Mouse (Mus musculus) liver, postnatal 0 days (tissue): Measurements from ENCODE around the gene Zfp768. TPM values are rescaled to one million over a fixed set of nuclear protein-coding genes. Genes with fewer than 3 reads are reported as not detected.
"Not testable (repeated sequence)": the region's sequence is repeated elsewhere in the genome, so short reads cannot be mapped to it uniquely, and the experiment has no call there.

Experiments used
- ATAC-seq: fragments of 200-750 bp; cut with Nextera tagmentation; 2 replicates; pipeline ENCODE4 v1.8.0; 2017; ENCODE audit warnings: mild to moderate bottlenecking, moderate library complexity
- DNase-seq: peaks from one replicate; pipeline ENCODE4 v3.0.0-alpha.2; 2016
- H3K27ac ChIP-seq: fragments of 300-500 bp; sonication (generic); 2 replicates; pipeline ENCODE4 v1.5.1; 2014; ENCODE audit warnings: antibody characterized with exemption, moderate library complexity, mild to moderate bottlenecking, low read depth
- H3K27me3 ChIP-seq: fragments of 300-500 bp; sonication (generic); 2 replicates; pipeline ENCODE4 v1.6.1; 2014; ENCODE audit warnings: low read length, control low read depth, mixed read lengths; ENCODE audit not compliant: insufficient read depth
- H3K36me3 ChIP-seq: fragments of 300-500 bp; sonication (generic); replicated peaks from 2 replicates; pipeline ENCODE4 v1.6.1; 2014; ENCODE audit warnings: mild to moderate bottlenecking, control low read depth, low read length, moderate library complexity, mixed read lengths; ENCODE audit not compliant: insufficient read depth
- H3K4me1 ChIP-seq: fragments of 300-500 bp; sonication (generic); 2 replicates; pipeline ENCODE4 v1.6.1; 2014; ENCODE audit warnings: antibody characterized with exemption, mild to moderate bottlenecking, control low read depth; ENCODE audit not compliant: insufficient read depth
- H3K4me2 ChIP-seq: fragments of 300-500 bp; sonication (generic); 2 replicates; pipeline ENCODE4 v1.6.1; 2014; ENCODE audit warnings: low read depth, mild to moderate bottlenecking, low read length, moderate library complexity, mixed read lengths
- H3K4me3 ChIP-seq: fragments of 300-500 bp; sonication (generic); 2 replicates; pipeline ENCODE4 v1.5.1; 2014; ENCODE audit warnings: low read depth, low read length
- H3K9ac ChIP-seq: fragments of 300-500 bp; sonication (generic); replicated peaks from 2 replicates; pipeline ENCODE4 v1.6.1; 2014; ENCODE audit warnings: mild to moderate bottlenecking, moderate library complexity
- H3K9me3 ChIP-seq: fragments of 300-500 bp; sonication (generic); 2 replicates; pipeline ENCODE4 v1.6.1; 2016; ENCODE audit warnings: mild to moderate bottlenecking, control low read depth, low read length, mixed read lengths
- CTCF ChIP-seq: sonication (generic); IDR thresholded peaks from 2 replicates; pipeline ENCODE4 v1.5.1; 2016; ENCODE audit warnings: antibody characterized with exemption, low read depth
- EP300 ChIP-seq: IDR thresholded peaks from 2 replicates; pipeline ENCODE4 v1.6.1; 2016; ENCODE audit warnings: antibody characterized with exemption, low read depth, mild to moderate bottlenecking
- WGBS: fragments of 180-500 bp; shearing (Covaris S2); extraction: QIAGEN DNeasy Blood & Tissue Kit; methylation state at CpG from one replicate; pipeline ENCODE4 v1.1.7; 2014; ENCODE audit not compliant: insufficient replicate concordance; 5-methylcytosine and 5-hydroxymethylcytosine counted together
- polyA plus RNA-seq: library from polyadenylated mRNA; unstranded; fragments of >200 nt; fragmentation: Nextera tagmentation; extraction: Ambion mirVana; gene quantifications from 2 replicates; pipeline ENCODE4 v1.2.1, GENCODE M21; 2015

Zfp768 gene
- polyA plus RNA-seq, 1 experiment from 2014 or later = 4.8 TPM

- H3K27me3 ChIP-seq = no peaks in the 10 kb centered on the region
- WGBS = 80% methylated on average over 3 of the region's 3 CpGs
Observed at GRCm38 (mm10) chr7:127366249-127366648, 20.9 kb upstream of the Zfp768 start.

GRCm38 (mm10) chr7:127364166-127364565 is 18.8 kb upstream of the Zfp768 start:
- Histone ChIP-seq H3K27ac (no peak overlapping the region), H3K36me3 (no peaks in the 10 kb centered on the region), H3K9ac (no peak overlapping the region), H3K27me3 (no peaks in the 10 kb centered on the region), H3K4me3 (no peak overlapping the region), H3K9me3 (no peaks in the 10 kb centered on the region), H3K4me1 (0 out of 2 replicates have a peak, but pooled peaks cover 3% of the 10 kb centered on the region), H3K4me2 (peak overlapping the region; percentile 54; the same call in 1 of the 2 replicates)
- DNase-seq (no peak), ATAC-seq (no peak)
- 72% methylated on average over 4 of the region's 4 CpGs for WGBS
- TF ChIP-seq EP300 (no peak), CTCF (no peak)

More at GRCm38 (mm10) chr7:127366249-127366648, 20.9 kb upstream of the Zfp768 start:
- Histone ChIP-seq H3K4me3 (no peak overlapping the region), H3K36me3 (no peaks in the 10 kb centered on the region), H3K27ac (no peak overlapping the region), H3K4me2 (no peak overlapping the region), H3K9ac (no peak overlapping the region), H3K4me1 (0 out of 2 replicates have a peak, but pooled peaks cover 3% of the 10 kb centered on the region), H3K9me3 (no peaks in the 10 kb centered on the region)
- no peak for TF ChIP-seq EP300
- no peak for TF ChIP-seq CTCF
- ATAC-seq (no peak), DNase-seq (no peak)

GRCm38 (mm10) chr7:127363475-127363921 is 18.1 kb upstream of the Zfp768 start:
- ATAC-seq = no peak
- DNase-seq = peak; percentile 51
- H3K4me3 ChIP-seq = peak overlapping the region; percentile 19

GRCm38 (mm10) chr7:127362418-127362817 is 17.0 kb upstream of the Zfp768 start:
- H3K27me3 ChIP-seq, H3K36me3 ChIP-seq, H3K9ac ChIP-seq, H3K27ac ChIP-seq, H3K4me1 ChIP-seq, H3K9me3 ChIP-seq, DNase-seq, ATAC-seq: not testable (repeated sequence)
- 25% methylated on average over 13 of the region's 13 CpGs for WGBS
- peak overlapping the region; percentile 61 for H3K4me2 ChIP-seq
- peak; percentile 91 for TF ChIP-seq CTCF
- peak overlapping the region; percentile 31; the same call in 1 of the 2 replicates for H3K4me3 ChIP-seq

More at GRCm38 (mm10) chr7:127363475-127363921, 18.1 kb upstream of the Zfp768 start:
- Histone ChIP-seq H3K4me2 (peak overlapping the region; percentile 54), H3K27ac (no peak overlapping the region), H3K27me3 (no peaks in the 10 kb centered on the region), H3K9me3 (no peaks in the 10 kb centered on the region), H3K4me1 (0 out of 2 replicates have a peak, but pooled peaks cover 3% of the 10 kb centered on the region), H3K36me3 (no peaks in the 10 kb centered on the region), H3K9ac (peak overlapping the region; percentile 35; the same call in 1 of the 2 replicates)
- TF ChIP-seq CTCF = no peak
- no peak for TF ChIP-seq EP300
- WGBS = 9% methylated on average over 24 of the region's 24 CpGs

GRCm38 (mm10) chr7:127361449-127361848 is 16.1 kb upstream of the Zfp768 start:
- Histone ChIP-seq H3K4me3 (no peak overlapping the region), H3K4me2 (no peak overlapping the region), H3K4me1 (0 out of 2 replicates have a peak, but pooled peaks cover 3% of the 10 kb centered on the region), H3K9ac (no peak overlapping the region), H3K36me3 (no peaks in the 10 kb centered on the region), H3K27ac (no peak overlapping the region), H3K27me3 (no peaks in the 10 kb centered on the region), H3K9me3 (no peaks in the 10 kb centered on the region)
- DNase-seq (peak; percentile 72), ATAC-seq (peak; percentile 96)
- WGBS = 43% methylated on average over 13 of the region's 13 CpGs
- TF ChIP-seq EP300 = no peak
- no peak for TF ChIP-seq CTCF

- 58% methylated on average over 4 of the region's 4 CpGs for WGBS
- TF ChIP-seq EP300 (no peak), CTCF (no peak)
- no peaks in the 10 kb centered on the region for H3K9me3 ChIP-seq
- H3K4me3 ChIP-seq = no peak overlapping the region
- H3K27me3 ChIP-seq = no peaks in the 10 kb centered on the region
- H3K27ac ChIP-seq = no peak overlapping the region
- no peaks in the 10 kb centered on the region for H3K36me3 ChIP-seq
- DNase-seq = no peak
- no peak overlapping the region for H3K4me2 ChIP-seq
- H3K4me1 ChIP-seq = 0 out of 2 replicates have a peak, but pooled peaks cover 5% of the 10 kb centered on the region
- ATAC-seq = no peak
- H3K9ac ChIP-seq = no peak overlapping the region
Observed at GRCm38 (mm10) chr7:127360265-127360664, 14.9 kb upstream of the Zfp768 start.

- H3K4me1 ChIP-seq = 0 out of 2 replicates have a peak, but pooled peaks cover 4% of the 10 kb centered on the region
- DNase-seq (no peak), ATAC-seq (no peak)
- H3K4me3 ChIP-seq = no peak overlapping the region
- H3K9ac ChIP-seq = no peak overlapping the region
- H3K9me3 ChIP-seq = no peaks in the 10 kb centered on the region
- no peaks in the 10 kb centered on the region for H3K36me3 ChIP-seq
- no peaks in the 10 kb centered on the region for H3K27me3 ChIP-seq
- 59% methylated on average over 4 of the region's 4 CpGs for WGBS
- H3K27ac ChIP-seq = no peak overlapping the region
- TF ChIP-seq CTCF (no peak), EP300 (no peak)
- H3K4me2 ChIP-seq = no peak overlapping the region
Observed at GRCm38 (mm10) chr7:127358472-127358871, 13.1 kb upstream of the Zfp768 start.
